Mouse (Mus musculus): Measurements from ENCODE around the gene Slc6a16. TPM values are rescaled to one million over a fixed set of nuclear protein-coding genes. Genes with fewer than 3 reads are reported as not detected.

Slc6a16 gene
- polyA plus RNA-seq, 1 experiment from 2014 or later, result 0.50 TPM

DNA sequence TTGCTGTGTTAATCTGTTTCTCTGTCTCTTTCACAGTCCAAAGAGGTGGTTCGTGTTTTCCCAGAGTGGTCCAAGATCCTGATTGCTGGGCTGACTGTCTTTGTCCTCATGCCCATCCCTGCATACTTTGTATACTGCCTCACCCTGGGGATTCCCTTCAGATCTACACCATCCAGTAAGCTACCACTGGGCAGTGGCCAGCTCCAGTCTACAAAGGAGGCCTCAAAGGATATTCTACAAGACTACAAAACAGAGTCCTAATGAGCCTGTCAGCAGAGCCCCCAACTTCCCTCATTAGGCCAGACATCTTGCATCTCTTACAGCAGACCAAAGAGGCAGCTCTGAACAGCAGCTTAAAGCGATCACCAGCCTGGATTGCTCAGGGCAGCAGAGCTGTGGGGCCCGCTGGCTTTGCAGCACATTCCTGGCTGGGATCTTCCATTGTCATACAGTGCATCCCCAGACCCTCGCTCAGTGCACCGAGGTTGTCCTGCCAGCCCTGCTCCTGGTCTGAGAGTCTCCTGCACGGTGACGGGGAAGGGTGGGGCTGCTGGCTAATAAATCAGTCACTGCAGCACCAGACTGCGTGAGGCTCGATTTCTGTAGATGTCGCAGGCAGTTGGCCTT, 32.0 kb downstream of the Slc6a16 start:
- H3K4me1 ChIP-seq, result peaks cover 25% of the 10 kb centered on the region
- H3K27ac ChIP-seq, result no peak overlapping the region
- peaks cover 35% of the 10 kb centered on the region; the same call in 1 of the 2 replicates for H3K27me3 ChIP-seq (ENCODE audit: insufficient read depth, poor library complexity, severe bottlenecking)
- no peaks in the 10 kb centered on the region for H3K36me3 ChIP-seq
- DNase-seq (ENCODE audit: low spot score), result no peak
- WGBS, result 78% methylated on average over 10 of the region's 10 CpGs
- H3K4me3 ChIP-seq, result no peak overlapping the region
- no peaks in the 10 kb centered on the region; the same call in 1 of the 2 replicates for H3K9me3 ChIP-seq

DNA sequence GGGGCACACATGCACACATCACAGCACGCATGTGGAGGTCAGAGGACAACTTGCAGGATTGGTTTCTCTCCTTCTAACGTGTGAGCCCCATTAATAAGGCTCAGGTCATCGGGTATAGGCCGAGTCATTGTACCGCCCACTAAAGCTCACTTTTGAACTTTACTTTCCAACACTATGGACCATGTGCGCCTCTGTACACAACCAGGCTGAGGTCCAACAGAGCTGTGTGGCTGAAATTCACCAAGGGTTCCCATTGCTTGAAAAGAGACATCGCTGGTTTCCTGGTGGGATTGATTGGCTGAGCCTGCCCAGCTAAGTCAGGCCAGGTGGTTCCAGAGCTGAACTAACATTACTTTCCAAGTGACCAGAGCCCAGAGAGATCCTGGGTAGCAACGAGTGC, 32.8 kb downstream of the Slc6a16 start:
- Histone ChIP-seq H3K9me3 (no peaks in the 10 kb centered on the region; the same call in 1 of the 2 replicates), H3K27ac (no peak overlapping the region), H3K36me3 (no peaks in the 10 kb centered on the region), H3K4me1 (peaks cover 19% of the 10 kb centered on the region), H3K27me3 (ENCODE audit: insufficient read depth, poor library complexity, severe bottlenecking) (peaks cover 34% of the 10 kb centered on the region), H3K4me3 (no peak overlapping the region)
- WGBS, result 81% methylated on average over 8 of the region's 8 CpGs
- DNase-seq (ENCODE audit: low spot score), result no peak

GRCm38 (mm10) chr7:45277136-45277760, 36.4 kb downstream of the Slc6a16 start, which contains the start of gene Slc6a21:
Gene Slc6a21, plus strand, starts transcription at chr7:45277513.
- no peaks in the 10 kb centered on the region for H3K9me3 ChIP-seq
- peak within 1 kb of the TSS; percentile 74 for H3K27ac ChIP-seq
- 5% methylated on average over 44 of the region's 44 CpGs for WGBS
- H3K27me3 ChIP-seq (ENCODE audit: insufficient read depth, poor library complexity, severe bottlenecking), result peaks cover 41% of the 10 kb centered on the region
- H3K4me3 ChIP-seq, result peak within 1 kb of the TSS; percentile 62
- H3K4me1 ChIP-seq, result peaks cover 12% of the 10 kb centered on the region
- DNase-seq (ENCODE audit: low spot score), result no peak
- no peaks in the 10 kb centered on the region for H3K36me3 ChIP-seq

GRCm38 (mm10) chr7:45286486-45286885, 45.6 kb downstream of the Slc6a16 start:
- Histone ChIP-seq H3K27ac (no peak overlapping the region), H3K36me3 (no peaks in the 10 kb centered on the region), H3K4me3 (no peak overlapping the region), H3K27me3 (ENCODE audit: insufficient read depth, poor library complexity, severe bottlenecking) (peaks cover 17% of the 10 kb centered on the region), H3K4me1 (peaks cover 4% of the 10 kb centered on the region; the same call in 1 of the 2 replicates), H3K9me3 (0 out of 2 replicates have a peak, but pooled peaks cover 2% of the 10 kb centered on the region)
- no peak for DNase-seq (ENCODE audit: low spot score)
- 79% methylated on average over 13 of the region's 13 CpGs for WGBS

DNA sequence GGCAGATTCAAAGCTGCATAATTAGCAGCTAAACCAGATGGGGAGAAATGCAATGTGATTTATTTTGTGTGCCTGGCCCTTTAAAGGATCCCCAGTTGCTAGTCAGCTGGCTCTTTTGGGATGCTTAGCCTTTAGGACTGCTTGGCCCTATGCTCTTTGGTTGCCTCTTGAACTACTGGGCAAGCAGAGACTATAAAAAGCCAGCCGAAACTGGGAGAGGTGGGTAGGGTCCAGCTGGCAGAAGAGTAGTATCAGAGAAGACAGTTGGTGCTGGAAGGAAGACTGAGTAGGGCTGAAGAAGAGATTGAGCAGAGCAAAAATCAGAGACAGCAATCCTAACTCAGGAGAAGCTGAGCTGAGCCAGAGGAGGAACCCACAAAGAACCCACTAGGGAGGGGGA, 55.7 kb downstream of the Slc6a16 start:
- no peak for DNase-seq (ENCODE audit: low spot score)
- no peaks in the 10 kb centered on the region for H3K4me1 ChIP-seq
- peaks cover 8% of the 10 kb centered on the region for H3K27me3 ChIP-seq (ENCODE audit: insufficient read depth, poor library complexity, severe bottlenecking)
- H3K27ac ChIP-seq, result no peak overlapping the region
- no peaks in the 10 kb centered on the region for H3K9me3 ChIP-seq
- no peak overlapping the region for H3K4me3 ChIP-seq
- H3K36me3 ChIP-seq, result no peaks in the 10 kb centered on the region
- WGBS, result 78% methylated on average over 1 of the region's 1 CpGs

DNA sequence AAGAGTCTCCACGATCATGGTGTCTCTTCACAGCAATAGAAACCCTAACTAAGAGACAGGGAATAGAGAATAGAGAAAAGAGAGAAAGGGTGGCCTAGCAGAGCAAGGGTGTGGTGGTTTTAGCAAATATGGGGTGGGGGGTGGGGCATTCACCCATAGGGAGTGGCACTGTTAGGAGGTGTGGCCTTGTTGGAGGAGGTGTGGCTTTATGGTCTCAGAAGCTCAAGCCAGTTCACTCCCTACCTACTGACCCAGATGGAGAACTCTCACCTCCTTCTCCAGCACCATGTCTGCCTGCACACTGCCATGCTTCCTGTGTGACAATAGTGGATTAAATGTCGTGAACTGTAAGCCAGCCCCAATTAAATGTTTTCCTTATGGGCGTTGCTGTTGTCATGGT, 56.7 kb downstream of the Slc6a16 start:
- Histone ChIP-seq H3K27me3 (ENCODE audit: insufficient read depth, poor library complexity, severe bottlenecking) (peaks cover 8% of the 10 kb centered on the region), H3K27ac (no peak overlapping the region), H3K36me3 (no peaks in the 10 kb centered on the region), H3K9me3 (no peaks in the 10 kb centered on the region), H3K4me3 (no peak overlapping the region), H3K4me1 (no peaks in the 10 kb centered on the region)
- WGBS, result 56% methylated on average over 3 of the region's 3 CpGs
- DNase-seq (ENCODE audit: low spot score), result no peak

- peaks cover 19% of the 10 kb centered on the region for H3K36me3 ChIP-seq
- peak; percentile 82 for DNase-seq (ENCODE audit: low spot score)
- 11% methylated on average over 5 of the region's 5 CpGs for WGBS
These were observed 58.9 kb downstream of the Slc6a16 start for GRCm38 (mm10) chr7:45299752-45300151.

GRCm38 (mm10) chr7:45300270-45300669, 59.4 kb downstream of the Slc6a16 start:
- H3K9me3 ChIP-seq, result no peaks in the 10 kb centered on the region
- H3K36me3 ChIP-seq, result peaks cover 20% of the 10 kb centered on the region
- peaks cover 7% of the 10 kb centered on the region for H3K4me1 ChIP-seq
- no peak for DNase-seq (ENCODE audit: low spot score)
- H3K27me3 ChIP-seq (ENCODE audit: insufficient read depth, poor library complexity, severe bottlenecking), result peaks cover 17% of the 10 kb centered on the region
- H3K4me3 ChIP-seq, result peak overlapping the region; percentile 2; the same call in 1 of the 2 replicates
- no peak overlapping the region for H3K27ac ChIP-seq
- WGBS, result 13% methylated on average over 6 of the region's 6 CpGs

More at GRCm38 (mm10) chr7:45299752-45300151, 58.9 kb downstream of the Slc6a16 start:
- H3K4me3 ChIP-seq, result no peak overlapping the region
- H3K27ac ChIP-seq, result no peak overlapping the region
- peaks cover 2% of the 10 kb centered on the region; the same call in 1 of the 2 replicates for H3K4me1 ChIP-seq
- peaks cover 17% of the 10 kb centered on the region for H3K27me3 ChIP-seq (ENCODE audit: insufficient read depth, poor library complexity, severe bottlenecking)
- no peaks in the 10 kb centered on the region for H3K9me3 ChIP-seq

GRCm38 (mm10) chr7:45302626-45303025, 61.7 kb downstream of the Slc6a16 start:
- H3K9me3 ChIP-seq, result no peaks in the 10 kb centered on the region
- H3K27ac ChIP-seq, result no peak overlapping the region
- H3K27me3 ChIP-seq (ENCODE audit: insufficient read depth, poor library complexity, severe bottlenecking), result peaks cover 17% of the 10 kb centered on the region
- whole genome bisulfite sequencing, result 84% methylated on average over 8 of the region's 8 CpGs
- H3K36me3 ChIP-seq, result peaks cover 23% of the 10 kb centered on the region
- DNase-seq (ENCODE audit: low spot score), result no peak
- H3K4me1 ChIP-seq, result peaks cover 10% of the 10 kb centered on the region
- H3K4me3 ChIP-seq, result no peak overlapping the region

GRCm38 (mm10) chr7:45304869-45305268, 64.0 kb downstream of the Slc6a16 start:
- H3K27me3 ChIP-seq (ENCODE audit: insufficient read depth, poor library complexity, severe bottlenecking), result peaks cover 17% of the 10 kb centered on the region
- no peak overlapping the region for H3K27ac ChIP-seq
- H3K4me1 ChIP-seq, result peaks cover 15% of the 10 kb centered on the region
- WGBS, result 21% methylated on average over 12 of the region's 13 CpGs
- H3K36me3 ChIP-seq, result peaks cover 33% of the 10 kb centered on the region
- DNase-seq (ENCODE audit: low spot score), result no peak
- H3K9me3 ChIP-seq, result no peaks in the 10 kb centered on the region
- peak overlapping the region; percentile 33 for H3K4me3 ChIP-seq

DNA sequence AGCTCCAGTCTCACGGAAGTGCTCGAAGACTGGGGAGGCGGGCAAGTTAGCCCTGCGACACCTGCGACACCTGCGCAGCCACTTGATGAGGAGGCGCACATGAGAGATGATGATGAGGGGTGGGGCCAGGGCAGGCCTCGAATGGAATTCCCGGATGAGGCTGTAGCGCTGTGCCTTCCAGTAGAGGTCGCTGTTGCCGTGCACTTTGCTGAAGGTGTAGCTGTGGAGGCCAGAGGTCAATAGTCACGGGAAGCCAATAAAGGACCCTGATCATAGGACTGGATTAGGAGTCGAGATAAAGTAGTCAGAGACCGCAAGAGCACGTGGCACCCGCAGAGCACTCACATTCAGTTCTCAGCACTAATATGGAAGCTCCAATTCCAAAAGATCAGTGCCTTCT, 64.4 kb downstream of the Slc6a16 start:
- H3K36me3 ChIP-seq, result peaks cover 37% of the 10 kb centered on the region
- no peak for DNase-seq (ENCODE audit: low spot score)
- peak overlapping the region; percentile 33 for H3K4me3 ChIP-seq
- no peaks in the 10 kb centered on the region for H3K9me3 ChIP-seq
- WGBS, result 2% methylated on average over 17 of the region's 17 CpGs
- H3K4me1 ChIP-seq, result peaks cover 15% of the 10 kb centered on the region
- H3K27ac ChIP-seq, result no peak overlapping the region
- H3K27me3 ChIP-seq (ENCODE audit: insufficient read depth, poor library complexity, severe bottlenecking), result peaks cover 17% of the 10 kb centered on the region

DNA sequence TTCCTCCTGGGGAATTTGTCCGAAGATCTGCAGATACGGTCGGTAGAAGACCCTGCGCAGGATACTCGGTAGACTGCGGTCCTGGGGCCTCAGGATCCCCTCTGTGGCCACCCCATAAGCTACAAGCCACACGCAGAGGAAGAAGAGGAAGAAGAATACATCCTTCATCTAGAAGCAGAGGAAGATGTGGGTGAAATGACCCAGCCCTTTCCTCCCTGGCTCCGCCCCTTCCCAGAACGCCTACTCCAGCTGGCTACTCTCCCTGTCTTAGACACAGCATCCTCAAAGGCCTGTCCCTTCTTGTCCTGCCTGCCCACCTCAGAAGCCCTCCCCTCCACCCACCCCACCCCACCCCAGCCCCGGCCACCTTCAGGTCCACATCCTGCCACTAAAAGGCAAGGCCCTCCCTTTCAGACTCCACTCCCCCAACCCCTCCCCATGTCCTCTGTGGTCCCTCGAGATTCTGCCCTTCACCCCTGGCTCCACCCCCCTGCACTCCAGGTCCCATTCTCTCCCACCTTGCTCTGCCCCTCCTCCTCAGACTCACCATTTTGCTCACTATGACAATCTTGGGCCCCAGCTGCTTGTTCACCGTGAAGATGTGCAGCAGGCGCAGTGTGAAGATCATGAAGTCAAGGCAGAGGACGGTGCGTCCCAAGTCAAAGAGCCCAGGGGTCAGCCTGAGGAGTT, 67.8 kb downstream of the Slc6a16 start:
- WGBS, result 70% methylated on average over 15 of the region's 15 CpGs
- DNase-seq (ENCODE audit: low spot score), result no peak
- Histone ChIP-seq H3K27me3 (ENCODE audit: insufficient read depth, poor library complexity, severe bottlenecking) (peaks cover 10% of the 10 kb centered on the region), H3K4me3 (no peak overlapping the region), H3K36me3 (peaks cover 29% of the 10 kb centered on the region), H3K4me1 (peaks cover 35% of the 10 kb centered on the region), H3K27ac (no peak overlapping the region), H3K9me3 (no peaks in the 10 kb centered on the region)

- Histone ChIP-seq H3K4me1 (peaks cover 39% of the 10 kb centered on the region), H3K9me3 (no peaks in the 10 kb centered on the region), H3K36me3 (peaks cover 31% of the 10 kb centered on the region), H3K27me3 (ENCODE audit: insufficient read depth, poor library complexity, severe bottlenecking) (peaks cover 3% of the 10 kb centered on the region; the same call in 1 of the 2 replicates), H3K27ac (no peak overlapping the region), H3K4me3 (no peak overlapping the region)
- WGBS, result 17% methylated on average over 9 of the region's 9 CpGs
- DNase-seq (ENCODE audit: low spot score), result no peak
These were observed 68.6 kb downstream of the Slc6a16 start for GRCm38 (mm10) chr7:45309455-45309854.
